9 mouse cellular contexts compared by ENCODE assay signal in the genomic region with DNA sequence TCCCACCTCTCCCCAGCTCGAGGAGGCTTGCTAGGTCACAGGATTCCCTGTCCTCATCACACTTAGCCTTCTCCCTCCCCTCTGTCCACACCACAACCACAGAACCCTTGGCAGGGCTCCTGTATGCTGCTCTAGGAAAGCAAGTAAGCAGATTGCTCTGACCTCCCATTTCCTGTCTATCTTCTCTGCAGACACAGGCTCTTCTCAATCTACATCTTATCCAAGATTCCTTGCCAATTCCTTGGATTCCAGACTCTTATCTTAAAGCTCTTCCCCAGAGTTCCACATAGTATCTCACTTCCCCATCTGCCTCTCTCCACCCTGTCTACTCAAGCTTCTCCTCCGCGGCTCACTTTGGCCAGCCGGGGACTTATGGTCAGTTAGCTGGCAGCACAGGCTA. TPM values are rescaled to one million over a fixed set of nuclear protein-coding genes. Genes with fewer than 3 reads are reported as not detected.
DNase-seq lines count a peak whose midpoint lies in the region; ATAC-seq and TF ChIP-seq lines count a peak whose summit lies in the region.
"Had no signal": no experiment of that assay in that cellular context is flagged by ENCODE, and none has a peak within 500 bp of the region (broad histone marks: within the 10 kb centered on the region; RNA-seq: fewer than 3 reads in every experiment).

No protein-coding gene starts in this region.

- DNase-seq in layer of hippocampus, adult 2 months (ENCODE audit: low spot score in 2 of 2): no peak
- DNase-seq in layer of hippocampus, postnatal 10 days (ENCODE audit: low spot score in 2 of 2): no peak
- peak; percentile 17 to 37 for DNase-seq in kidney, postnatal 4 days
- DNase-seq in thymus, postnatal 4 days: no peak
- no peak for DNase-seq in cerebellum, adult 9-11 months
- DNase-seq in left cerebral cortex, postnatal 14 days (ENCODE audit: low spot score in 2 of 2): no peak
- DNase-seq: spleen, adult 18-20 months had no signal

- no peak for TF ChIP-seq CTCF in layer of hippocampus, adult 2 months (conservative IDR thresholded peaks at IDR 0.05)

- peak overlapping the region; percentile 65 for H3K4me2 ChIP-seq in myocyte (ENCODE audit: low read depth)

- H3K27me3 ChIP-seq in myocyte (ENCODE audit: control insufficient read depth, insufficient read depth, insufficient read length): no peaks in the 10 kb centered on the region

- intact Hi-C loops in left cerebral cortex, postnatal 14 days (cut with DNase I): no loop called here

- no peak for TF ChIP-seq POLR2A in myocyte (IDR thresholded peaks at IDR 0.05; ENCODE audit: insufficient read length, low read depth)

- no peak overlapping the region for H3ac ChIP-seq in myocyte (ENCODE audit: control insufficient read depth, insufficient read length)

- no peak overlapping the region for H3K4me3 ChIP-seq in layer of hippocampus, adult 2 months
- no peak overlapping the region for H3K4me3 ChIP-seq in myocyte

- no peaks in the 10 kb centered on the region for H3K79me2 ChIP-seq in myocyte (ENCODE audit: control insufficient read depth, insufficient read depth)

- H3K36me3 ChIP-seq in myocyte (ENCODE audit: control insufficient read depth, insufficient read depth): peaks cover 20% of the 10 kb centered on the region

- peak; percentile 62 for ATAC-seq in erythroid progenitor cell, adult 5-6 weeks (replicated peaks; ENCODE audit: low FRiP score, poor library complexity, severe bottlenecking)

- H3K27ac ChIP-seq in layer of hippocampus, adult 2 months: peak overlapping the region; percentile 44

TF ChIP-seq in myocyte, 11 proteins besides CTCF, POLR2A, EP300 and RAD21:
- TF ChIP-seq MAX (IDR thresholded peaks at IDR 0.05; ENCODE audit: low read depth): no peak
- TF ChIP-seq MYOD1 (IDR thresholded peaks at IDR 0.05; ENCODE audit: control insufficient read depth in 1 of 3, insufficient read length in 2 of 3, low read depth in 2 of 3): no peak
- TF ChIP-seq REST (IDR thresholded peaks at IDR 0.05; ENCODE audit: insufficient read depth, insufficient read length): no peak
- TF ChIP-seq TCF12 (IDR thresholded peaks at IDR 0.05; ENCODE audit: insufficient read depth, poor library complexity, severe bottlenecking): no peak
- no peak for TF ChIP-seq SRF (IDR thresholded peaks at IDR 0.05; ENCODE audit: control insufficient read depth, insufficient read length, low read depth)
- TF ChIP-seq E2F4 (IDR thresholded peaks at IDR 0.05; ENCODE audit: insufficient read depth): no peak
- no peak for TF ChIP-seq POLR2AphosphoS2 (IDR thresholded peaks at IDR 0.05; ENCODE audit: insufficient read length, low read depth)
- no peak for TF ChIP-seq TCF3 (IDR thresholded peaks at IDR 0.05; ENCODE audit: insufficient read length, low read depth)
- no peak for TF ChIP-seq MYOG (IDR thresholded peaks at IDR 0.05; ENCODE audit: control insufficient read depth in 1 of 3, insufficient read depth in 1 of 3, insufficient read length in 2 of 3, low read depth in 2 of 3)
- no peak for TF ChIP-seq USF1 (IDR thresholded peaks at IDR 0.05; ENCODE audit: low read depth)
- no peak for TF ChIP-seq CEBPB (IDR thresholded peaks at IDR 0.05; ENCODE audit: insufficient read depth, poor library complexity, severe bottlenecking)

RNA-seq across cellular contexts. Expression of gene Synj1, which starts 16.1 kb away (rescaled TPM):
- total RNA-seq in layer of hippocampus, adult 2 months (2021): 100 to 1,000 TPM; 424 to 431 TPM
- total RNA-seq in layer of hippocampus, postnatal 10 days (2021): 100 to 1,000 TPM; 257 to 270 TPM
- total RNA-seq in erythroid progenitor cell, adult 5-6 weeks (2015; ENCODE audit: low replicate concordance): 140 and 150 TPM in 2 replicates
- total RNA-seq in erythroid progenitor cell, adult 5-6 weeks (2017; ENCODE audit: low replicate concordance): 84.7 and 104 TPM in 2 replicates
- 10.0 TPM for polyA plus RNA-seq in myocyte (2012; fragmentation: generic; extraction: Trizol)
- total RNA-seq in left cerebral cortex, postnatal 14 days (2021): 100 to 1,000 TPM; 270 to 273 TPM

RNA-seq across cellular contexts. Expression of gene Paxbp1, which starts 49.3 kb away (rescaled TPM):
- 10 to 100 TPM; 73.6 to 90.7 TPM for total RNA-seq in layer of hippocampus, adult 2 months (2021)
- total RNA-seq in layer of hippocampus, postnatal 10 days (2021): 10 to 100 TPM; 69.9 to 89.4 TPM
- total RNA-seq in erythroid progenitor cell, adult 5-6 weeks (2015; ENCODE audit: low replicate concordance): 147 and 193 TPM in 2 replicates
- 152 and 209 TPM in 2 replicates for total RNA-seq in erythroid progenitor cell, adult 5-6 weeks (2017; ENCODE audit: low replicate concordance)
- polyA plus RNA-seq in myocyte (2012; fragmentation: generic; extraction: Trizol): 8.8 TPM
- total RNA-seq in left cerebral cortex, postnatal 14 days (2021): 10 to 100 TPM; 49.6 to 54.3 TPM

Comparison
In these comparisons a context has a peak if more than half of its experiments do, and no peak if none do; other contexts are left out.
1. DNase-seq: peak in kidney, postnatal 4 days (2 of 2); none in layer of hippocampus, adult 2 months (0 of 2), layer of hippocampus, postnatal 10 days (0 of 2), thymus, postnatal 4 days (single experiment), cerebellum, adult 9-11 months (single experiment) and left cerebral cortex, postnatal 14 days (0 of 2).